Mouse (Mus musculus) left cerebral cortex, adult 8-10 months (tissue): Measurements from ENCODE around the gene Arnt. TPM values are rescaled to one million over a fixed set of nuclear protein-coding genes. Genes with fewer than 3 reads are reported as not detected.
"Not testable (repeated sequence)": the region's sequence is repeated elsewhere in the genome, so short reads cannot be mapped to it uniquely, and the experiment has no call there.

ENCODE experiments used
- DNase-seq, 2 experiments: peaks; one replicate each; pipeline ENCODE4 v3.0.0; 2022; ENCODE audit warnings: low spot score in 2 of 2
- total RNA-seq, 4 experiments: library from RNA; stranded (reverse); gene quantifications; 2 replicates each; pipeline ENCODE4 v1.2.4; 2022

Arnt gene
- total RNA-seq, result 10 to 100 TPM; 30.4 to 37.0 (median 34.0) TPM

GRCm38 (mm10) chr3:95434136-95434982 is at the start of gene Arnt:
Gene Arnt, plus strand, starts transcription at chr3:95434388.
- peak; percentile 72 to 93 for DNase-seq

GRCm38 (mm10) chr3:95385401-95386075 is 48.6 kb upstream of the Arnt start:
- no peak for DNase-seq

- DNase-seq, result no peak
These were observed 39.8 kb upstream of the Arnt start for GRCm38 (mm10) chr3:95394385-95394784.

- DNase-seq, result no peak
These were observed 31.4 kb upstream of the Arnt start, which contains the start of gene 4930558C23Rik for GRCm38 (mm10) chr3:95402741-95403140. Gene 4930558C23Rik, minus strand, starts transcription at chr3:95402841.

- DNase-seq, result no peak
These were observed 26.5 kb upstream of the Arnt start for GRCm38 (mm10) chr3:95407728-95408127.

GRCm38 (mm10) chr3:95408852-95409251 is 25.3 kb upstream of the Arnt start:
- no peak for DNase-seq

GRCm38 (mm10) chr3:95412268-95412667 is 21.9 kb upstream of the Arnt start:
- DNase-seq, result no peak

- no peak for DNase-seq
These were observed 16.3 kb upstream of the Arnt start for GRCm38 (mm10) chr3:95417866-95418265.

GRCm38 (mm10) chr3:95426476-95426875 is 7.7 kb upstream of the Arnt start:
- not testable (repeated sequence) for DNase-seq

GRCm38 (mm10) chr3:95427117-95427890 is 6.9 kb upstream of the Arnt start:
- not testable (repeated sequence) for DNase-seq

- DNase-seq, result peak in 1 of 2 experiments; percentile 16
These were observed 6.3 kb upstream of the Arnt start for GRCm38 (mm10) chr3:95427891-95428238.

- not testable (repeated sequence) for DNase-seq
These were observed 5.8 kb upstream of the Arnt start for GRCm38 (mm10) chr3:95428423-95428822.

GRCm38 (mm10) chr3:95433301-95433915 is 780 bp upstream of the Arnt start:
- DNase-seq, result no peak

- DNase-seq, result no peak
These were observed 789 bp downstream of the Arnt start for GRCm38 (mm10) chr3:95434983-95435370.

GRCm38 (mm10) chr3:95435561-95435960 is 1.4 kb downstream of the Arnt start:
- DNase-seq, result no peak

GRCm38 (mm10) chr3:95438636-95439035 is 4.4 kb downstream of the Arnt start:
- DNase-seq, result not testable (repeated sequence)

GRCm38 (mm10) chr3:95439670-95440069 is 5.5 kb downstream of the Arnt start:
- DNase-seq, result no peak

- no peak for DNase-seq
These were observed 8.4 kb downstream of the Arnt start for GRCm38 (mm10) chr3:95442406-95443117.

GRCm38 (mm10) chr3:95445311-95445710 is 11.1 kb downstream of the Arnt start:
- DNase-seq, result no peak

GRCm38 (mm10) chr3:95450408-95450807 is 16.2 kb downstream of the Arnt start:
- no peak for DNase-seq

GRCm38 (mm10) chr3:95450915-95451314 is 16.7 kb downstream of the Arnt start:
- DNase-seq, result no peak
